Comparison of ENCODE assay signal across 14 mouse cellular contexts in the genomic region with DNA sequence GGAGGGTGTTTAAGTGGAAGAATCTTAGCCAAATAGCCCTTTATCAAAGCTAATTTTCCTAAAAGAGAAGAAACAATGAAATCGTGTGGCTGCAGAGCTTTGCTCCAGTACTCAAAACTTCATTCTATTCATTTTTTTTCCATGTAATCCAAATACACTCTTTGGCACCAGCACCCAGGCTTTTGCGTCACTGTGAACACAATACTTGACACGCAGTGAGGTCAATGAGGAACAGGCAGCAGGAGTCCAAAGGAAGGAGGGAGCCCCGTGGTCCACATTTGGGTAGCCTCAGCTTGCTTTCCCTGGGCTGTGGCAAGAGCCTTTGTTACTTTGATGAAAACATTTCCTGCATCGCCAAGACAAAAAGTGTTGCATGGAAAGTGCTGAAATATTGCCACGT.
"Had no signal": no experiment of that assay in that cellular context is flagged by ENCODE, and none has a peak within 500 bp of the region (broad histone marks: within the 10 kb centered on the region; RNA-seq: fewer than 3 reads in every experiment).

No protein-coding gene starts in this region.

- H3K9ac ChIP-seq: kidney, embryonic 15.5 days; limb, embryonic 15.5 days; liver, embryonic 14.5 days; lung, embryonic 14.5 days; midbrain, embryonic 12.5 days; neural tube, embryonic 13.5 days had no signal

- H3K4me2 ChIP-seq: kidney, embryonic 15.5 days; limb, embryonic 15.5 days; lung, embryonic 14.5 days; midbrain, embryonic 12.5 days; neural tube, embryonic 13.5 days had no signal

- H3K36me3 ChIP-seq: kidney, embryonic 15.5 days; limb, embryonic 15.5 days; midbrain, embryonic 12.5 days; neural tube, embryonic 13.5 days had no signal

- H3K27me3 ChIP-seq: neural tube, embryonic 13.5 days had no signal

- H3K4me3 ChIP-seq: kidney, embryonic 15.5 days; left cerebral cortex, adult 2 months; limb, embryonic 15.5 days; midbrain, embryonic 12.5 days; neural tube, embryonic 13.5 days had no signal

- H3K9me3 ChIP-seq: kidney, embryonic 15.5 days; limb, embryonic 15.5 days; midbrain, embryonic 12.5 days; neural tube, embryonic 13.5 days had no signal

- H3K27ac ChIP-seq: kidney, embryonic 15.5 days; left cerebral cortex, adult 2 months; limb, embryonic 15.5 days; liver, embryonic 14.5 days; midbrain, embryonic 12.5 days; neural tube, embryonic 13.5 days had no signal

- DNase-seq: kidney, adult 2 months; kidney, postnatal 14 days; lung, embryonic 14.5 days; retina, postnatal 1 day; right cerebral cortex, postnatal 4 days; thymus, postnatal 36 days had no signal

- ATAC-seq: intestine, embryonic 16.5 days; midbrain, embryonic 16.5 days had no signal
